Mouse (Mus musculus) MEL (cell line): Measurements from ENCODE around the gene Gpcpd1. TPM values are rescaled to one million over a fixed set of nuclear protein-coding genes. Genes with fewer than 3 reads are reported as not detected.

Source experiments
- DNase-seq: peaks from one replicate; pipeline ENCODE4 v3.0.0; 2011; ENCODE audit warnings: low read depth, low spot score
- H3K27ac ChIP-seq: 2 replicates; pipeline ENCODE4 v1.5.1; 2012; ENCODE audit warnings: low read depth, mild to moderate bottlenecking, control low read depth, low read length, moderate library complexity; ENCODE audit not compliant: control insufficient read depth
- H3K27me3 ChIP-seq, 2 experiments: fragments of 150-350 bp in 1 of 2; sonication (generic) in 1 of 2; 2 replicates each; pipeline ENCODE4 v1.6.1; 2012; ENCODE audit warnings: low read length in 2 of 2, mild to moderate bottlenecking in 2 of 2, improper control_type of control experiment in 1 of 2, moderate library complexity in 1 of 2; ENCODE audit not compliant: insufficient read depth in 2 of 2, control insufficient read depth in 1 of 2
- H3K36me3 ChIP-seq, 2 experiments: 2 replicates each; pipeline ENCODE4 v1.6.1; 2012 to 2014; ENCODE audit warnings: low read length in 2 of 2, improper control_type of control experiment in 1 of 2, inconsistent platforms in 1 of 2, mild to moderate bottlenecking in 1 of 2; ENCODE audit not compliant: insufficient read depth in 2 of 2, control insufficient read depth in 1 of 2
- H3K4me1 ChIP-seq, 2 experiments: fragments of 150-350 bp in 1 of 2; sonication (generic) in 1 of 2; 2 replicates each; pipeline ENCODE4 v1.6.1; 2012; ENCODE audit warnings: low read length in 2 of 2, improper control_type of control experiment in 1 of 2, mild to moderate bottlenecking in 1 of 2; ENCODE audit not compliant: insufficient read depth in 2 of 2, control insufficient read depth in 1 of 2
- H3K4me3 ChIP-seq, 2 experiments: fragments of 150-350 bp in 1 of 2; sonication (generic) in 1 of 2; 2 replicates each; pipeline ENCODE4 v1.5.1; 2012; ENCODE audit warnings: low read depth in 2 of 2, low read length in 2 of 2, mild to moderate bottlenecking in 2 of 2, moderate library complexity in 2 of 2, control low read depth in 1 of 2, improper control_type of control experiment in 1 of 2; ENCODE audit not compliant: control insufficient read depth in 1 of 2, insufficient read depth in 1 of 2
- H3K79me2 ChIP-seq: 2 replicates; pipeline ENCODE4 v1.6.1; 2012; ENCODE audit warnings: mild to moderate bottlenecking, low read length, moderate library complexity; ENCODE audit not compliant: control insufficient read depth, poor library complexity, insufficient read depth
- H3K9ac ChIP-seq: 2 replicates; pipeline ENCODE4 v1.6.1; 2012; ENCODE audit warnings: low read depth, mild to moderate bottlenecking, control low read depth, low read length, moderate library complexity; ENCODE audit not compliant: control insufficient read depth, poor library complexity, severe bottlenecking
- H3K9me3 ChIP-seq: fragments of 150-350 bp; sonication (generic); replicated peaks from 2 replicates; pipeline ENCODE4 v1.6.1; 2012; ENCODE audit warnings: mild to moderate bottlenecking, low read length, improper control_type of control experiment, moderate library complexity; ENCODE audit not compliant: insufficient read depth
- BHLHE40 ChIP-seq: IDR thresholded peaks from 2 replicates; pipeline ENCODE4 v1.6.1; 2012; ENCODE audit warnings: low read depth, mild to moderate bottlenecking, inconsistent platforms, low read length, improper control_type of control experiment, borderline replicate concordance
- CHD1 ChIP-seq: IDR thresholded peaks from 2 replicates; pipeline ENCODE4 v1.6.1; 2012; ENCODE audit warnings: low read depth, mild to moderate bottlenecking, inconsistent platforms, low read length, improper control_type of control experiment
- CHD2 ChIP-seq: IDR thresholded peaks from 2 replicates; pipeline ENCODE4 v1.6.1; 2011; ENCODE audit warnings: low read length, improper control_type of control experiment
- CTCF ChIP-seq, 3 experiments: IDR thresholded peaks in 2 of 3; conservative IDR thresholded peaks in 1 of 3; 2 replicates each; pipeline ENCODE4 v1.5.1; 2011 to 2012; ENCODE audit warnings: low read length in 3 of 3, low read depth in 2 of 3, mild to moderate bottlenecking in 2 of 3, improper control_type of control experiment in 1 of 3, inconsistent platforms in 1 of 3, mixed read lengths in 1 of 3, moderate library complexity in 1 of 3; ENCODE audit not compliant: control insufficient read depth in 1 of 3, insufficient read depth in 1 of 3, poor library complexity in 1 of 3, severe bottlenecking in 1 of 3
- E2F4 ChIP-seq: IDR thresholded peaks from 2 replicates; pipeline ENCODE4 v1.6.1; 2011; ENCODE audit warnings: low read depth, low read length, improper control_type of control experiment, borderline replicate concordance
- EP300 ChIP-seq, 2 experiments: IDR thresholded peaks; 2 replicates each; pipeline ENCODE4 v1.6.1; 2011; ENCODE audit warnings: improper control_type of control experiment in 2 of 2, low read length in 2 of 2, low read depth in 1 of 2, mild to moderate bottlenecking in 1 of 2
- ETS1 ChIP-seq: IDR thresholded peaks from 2 replicates; pipeline ENCODE4 v1.6.1; 2012; ENCODE audit warnings: low read depth, mild to moderate bottlenecking, inconsistent platforms, low read length, improper control_type of control experiment, moderate library complexity
- GABPA ChIP-seq: IDR thresholded peaks from 2 replicates; pipeline ENCODE4 v1.6.1; 2012; ENCODE audit warnings: low read depth, mild to moderate bottlenecking, inconsistent platforms, low read length, improper control_type of control experiment, moderate library complexity
- GATA1 ChIP-seq: IDR thresholded peaks from 2 replicates; pipeline ENCODE4 v1.6.1; 2011; ENCODE audit warnings: low read depth, low read length, improper control_type of control experiment
- HCFC1 ChIP-seq: IDR thresholded peaks from 2 replicates; pipeline ENCODE4 v1.6.1; 2012; ENCODE audit warnings: low read depth, mild to moderate bottlenecking, inconsistent platforms, low read length, improper control_type of control experiment, moderate library complexity
- JUND ChIP-seq: IDR thresholded peaks from 2 replicates; pipeline ENCODE4 v1.6.1; 2011; ENCODE audit warnings: low read depth, mild to moderate bottlenecking, improper control_type of control experiment, low read length
- KAT2A ChIP-seq: conservative IDR thresholded peaks from 2 replicates; pipeline ENCODE4 v1.6.1; 2012; ENCODE audit warnings: low read depth, low read length, improper control_type of control experiment, inconsistent platforms
- MAFK ChIP-seq: IDR thresholded peaks from 2 replicates; pipeline ENCODE4 v1.6.1; 2011; ENCODE audit warnings: low read depth, mild to moderate bottlenecking, low read length, improper control_type of control experiment, borderline replicate concordance
- MAX ChIP-seq: IDR thresholded peaks from 2 replicates; pipeline ENCODE4 v1.6.1; 2011; ENCODE audit warnings: low read length, improper control_type of control experiment
- MAZ ChIP-seq: IDR thresholded peaks from 2 replicates; pipeline ENCODE4 v1.6.1; 2012; ENCODE audit warnings: low read depth, mild to moderate bottlenecking, inconsistent platforms, low read length, improper control_type of control experiment
- MEF2A ChIP-seq: IDR thresholded peaks from 2 replicates; pipeline ENCODE4 v1.6.1; 2014; ENCODE audit warnings: low read depth, mild to moderate bottlenecking, inconsistent platforms, low read length, improper control_type of control experiment; ENCODE audit not compliant: poor library complexity, insufficient replicate concordance, severe bottlenecking; ENCODE audit errors: extremely low read depth
- MXI1 ChIP-seq: IDR thresholded peaks from 2 replicates; pipeline ENCODE4 v1.6.1; 2011; ENCODE audit warnings: mild to moderate bottlenecking, low read depth, low read length, improper control_type of control experiment
- MYC ChIP-seq: IDR thresholded peaks from 2 replicates; pipeline ENCODE4 v1.6.1; 2011; ENCODE audit warnings: low read depth, mild to moderate bottlenecking, low read length, improper control_type of control experiment, moderate library complexity
- NRF1 ChIP-seq: IDR thresholded peaks from 2 replicates; pipeline ENCODE4 v1.6.1; 2014; ENCODE audit warnings: low read depth, mild to moderate bottlenecking, inconsistent platforms, low read length, improper control_type of control experiment, moderate library complexity; ENCODE audit not compliant: poor library complexity, insufficient read depth, severe bottlenecking
- POLR2A ChIP-seq, 2 experiments: IDR thresholded peaks; 2 replicates each; pipeline ENCODE4 v1.6.1; 2011 to 2012; ENCODE audit warnings: low read length in 2 of 2, mild to moderate bottlenecking in 2 of 2, control low read depth in 1 of 2, improper control_type of control experiment in 1 of 2, low read depth in 1 of 2, moderate library complexity in 1 of 2; ENCODE audit not compliant: control insufficient read depth in 1 of 2, insufficient read depth in 1 of 2, poor library complexity in 1 of 2
- POLR2AphosphoS5 ChIP-seq: IDR thresholded peaks from 2 replicates; pipeline ENCODE4 v1.6.1; 2012; ENCODE audit warnings: low read depth, borderline replicate concordance, mild to moderate bottlenecking, inconsistent platforms, low read length, moderate library complexity, mixed read lengths
- RAD21 ChIP-seq: IDR thresholded peaks from 2 replicates; pipeline ENCODE4 v1.6.1; 2011; ENCODE audit warnings: mild to moderate bottlenecking, low read depth, low read length, improper control_type of control experiment
- SMC3 ChIP-seq: IDR thresholded peaks from 2 replicates; pipeline ENCODE4 v1.6.1; 2011; ENCODE audit warnings: low read depth, low read length, improper control_type of control experiment
- TAL1 ChIP-seq: IDR thresholded peaks from 2 replicates; pipeline ENCODE4 v1.6.1; 2012; ENCODE audit warnings: mild to moderate bottlenecking, inconsistent platforms, low read length, moderate library complexity, mixed read lengths
- TBP ChIP-seq: IDR thresholded peaks from 2 replicates; pipeline ENCODE4 v1.8.0; 2011; ENCODE audit warnings: low read depth, low read length, improper control_type of control experiment
- TCF12 ChIP-seq: IDR thresholded peaks from 2 replicates; pipeline ENCODE4 v1.6.1; 2014; ENCODE audit warnings: low read depth, mild to moderate bottlenecking, inconsistent platforms, low read length, improper control_type of control experiment, moderate library complexity
- USF1 ChIP-seq: IDR thresholded peaks from 2 replicates; pipeline ENCODE4 v1.6.1; 2014; ENCODE audit warnings: low read depth, mild to moderate bottlenecking, inconsistent platforms, low read length, improper control_type of control experiment, moderate library complexity
- USF2 ChIP-seq, 2 experiments: IDR thresholded peaks; 2 replicates each; pipeline ENCODE4 v1.6.1; 2011 to 2012; ENCODE audit warnings: improper control_type of control experiment in 2 of 2, low read length in 2 of 2, borderline replicate concordance in 1 of 2, inconsistent platforms in 1 of 2, low read depth in 1 of 2, mild to moderate bottlenecking in 1 of 2; ENCODE audit not compliant: insufficient read depth in 1 of 2
- ZC3H11A ChIP-seq: IDR thresholded peaks from 2 replicates; pipeline ENCODE4 v1.6.1; 2012; ENCODE audit warnings: low read depth, mild to moderate bottlenecking, inconsistent platforms, low read length, improper control_type of control experiment
- ZNF384 ChIP-seq: IDR thresholded peaks from 2 replicates; pipeline ENCODE4 v1.6.1; 2012; ENCODE audit warnings: low read depth, mild to moderate bottlenecking, inconsistent platforms, low read length, improper control_type of control experiment
- polyA plus RNA-seq, 2 experiments: library from polyadenylated mRNA; stranded (reverse) in 1 of 2; unstranded in 1 of 2; fragments of >175 nt in 1 of 2; fragments of >200 nt in 1 of 2; gene quantifications; 2 replicates each; pipeline versions ENCODE4 v1.2.1 to v1.2.4; 2012; ENCODE audit warnings: low replicate concordance in 2 of 2, low read depth in 1 of 2; ENCODE audit not compliant: insufficient read length in 2 of 2, insufficient read depth in 1 of 2, missing spikeins in 1 of 2
- total RNA-seq: library from RNA; depleted of rRNA; stranded (reverse); fragments of 300-350 nt; gene quantifications from 2 replicates; pipeline ENCODE4 v1.2.3, GENCODE M21; 2012

Gene Gpcpd1
- total and polyA plus RNA-seq, 3 experiments, result 2.9 to 4.5 TPM; not detected in 1

DNA sequence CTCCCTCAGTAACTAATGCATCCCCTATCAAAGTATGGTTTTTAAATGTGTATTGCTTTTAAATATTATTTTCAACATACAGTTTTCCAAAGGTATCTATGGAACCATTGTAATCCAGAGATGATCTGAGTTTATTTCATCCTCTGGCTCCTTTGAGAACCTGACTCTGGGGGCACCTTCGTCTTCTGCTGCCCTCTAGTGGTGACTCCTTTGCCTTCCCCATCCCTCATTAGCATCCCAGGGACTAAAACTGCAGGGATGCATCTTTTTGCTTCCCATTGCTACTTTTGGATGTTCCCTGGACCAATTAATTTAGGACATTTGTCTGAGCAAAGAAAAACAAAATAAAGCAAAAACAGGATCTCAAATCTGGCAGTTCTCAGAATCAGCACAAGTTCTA, 102.1 kb downstream of the Gpcpd1 start:
- no peak overlapping the region for H3K27ac ChIP-seq
- peaks cover 0 to 3% of the 10 kb centered on the region in 2 experiments; a peak in 1 of 4 replicates for H3K27me3 ChIP-seq
- H3K79me2 ChIP-seq, result no peaks in the 10 kb centered on the region
- DNase-seq, result peak; percentile 53
- no peak overlapping the region for H3K9ac ChIP-seq
- no peaks in the 10 kb centered on the region for H3K9me3 ChIP-seq
- no peak for TF ChIP-seq MXI1
- no peak for TF ChIP-seq EP300 (IDR thresholded peaks at IDR 0.05; ENCODE audit: low read depth in 1 of 2, low read length in 2 of 2)
- no peak for TF ChIP-seq ZNF384
- no peak for TF ChIP-seq GABPA
- no peak for TF ChIP-seq TCF12
- peak; percentile 54 for TF ChIP-seq ZC3H11A
- no peak for TF ChIP-seq E2F4
- TF ChIP-seq MAFK, result no peak
- TF ChIP-seq USF1, result no peak
- TF ChIP-seq RAD21, result peak; percentile 78
- peak; percentile 81 to 87 (median 83) for TF ChIP-seq CTCF (IDR thresholded peaks at IDR 0.05 in 2 of 3, conservative IDR thresholded peaks at IDR 0.05 in 1 of 3; ENCODE audit: control insufficient read depth in 1 of 3, insufficient read depth in 1 of 3, low read depth in 2 of 3, low read length in 3 of 3, poor library complexity in 1 of 3, severe bottlenecking in 1 of 3)
- TF ChIP-seq NRF1, result no peak
- peak; percentile 85 for TF ChIP-seq SMC3
- TF ChIP-seq MAZ, result peak; percentile 66; the same call in 1 of the 2 replicates
- no peak for TF ChIP-seq CHD1
- no peak for TF ChIP-seq CHD2
- TF ChIP-seq POLR2A (IDR thresholded peaks at IDR 0.05; ENCODE audit: control insufficient read depth in 1 of 2, insufficient read depth in 1 of 2, low read depth in 1 of 2, low read length in 2 of 2, poor library complexity in 1 of 2), result no peak
- no peaks in the 10 kb centered on the region; a peak in 2 of 4 replicates for H3K4me1 ChIP-seq
- H3K4me3 ChIP-seq, result no peak overlapping the region
- peaks cover 0 to 5% of the 10 kb centered on the region in 2 experiments; a peak in 1 of 4 replicates for H3K36me3 ChIP-seq

DNA sequence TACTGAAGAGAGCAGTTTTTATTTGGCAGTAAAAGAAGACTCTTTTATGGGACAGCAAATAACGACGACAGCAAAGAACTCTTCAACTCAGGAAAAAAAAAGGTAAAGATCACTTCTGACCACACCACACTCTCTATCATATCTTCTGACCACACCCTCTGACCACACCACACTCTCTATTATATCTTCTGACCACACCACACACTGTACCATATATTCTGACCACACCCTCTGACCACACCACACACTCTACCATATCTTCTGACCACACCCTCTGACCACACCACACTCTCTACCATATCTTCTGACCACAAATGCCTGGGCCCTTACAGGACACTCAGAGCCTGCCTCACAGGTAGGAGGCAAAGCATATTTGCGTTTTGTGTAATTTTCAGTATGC, 106.0 kb downstream of the Gpcpd1 start:
- DNase-seq, result peak; percentile 13
- Histone ChIP-seq H3K9me3 (no peaks in the 10 kb centered on the region), H3K4me1 (no peaks in the 10 kb centered on the region; a peak in 2 of 4 replicates), H3K27ac (no peak overlapping the region), H3K9ac (no peak overlapping the region), H3K4me3 (no peak overlapping the region), H3K27me3 (0 out of 4 replicates have a peak, but pooled peaks cover 0 to 2% of the 10 kb centered on the region in 2 experiments), H3K79me2 (no peaks in the 10 kb centered on the region), H3K36me3 (peaks cover 0 to 5% of the 10 kb centered on the region in 2 experiments; a peak in 1 of 4 replicates)
- no peak for TF ChIP-seq POLR2A (IDR thresholded peaks at IDR 0.05; ENCODE audit: control insufficient read depth in 1 of 2, insufficient read depth in 1 of 2, low read depth in 1 of 2, low read length in 2 of 2, poor library complexity in 1 of 2)
- TF ChIP-seq NRF1, result no peak
- no peak for TF ChIP-seq MXI1
- no peak for TF ChIP-seq JUND
- no peak for TF ChIP-seq RAD21
- TF ChIP-seq CHD1, result no peak
- peak; percentile 53 for TF ChIP-seq TAL1
- no peak for TF ChIP-seq BHLHE40
- TF ChIP-seq MAFK, result peak; percentile 17; the same call in 1 of the 2 replicates
- TF ChIP-seq TBP, result no peak
- TF ChIP-seq KAT2A, result no peak
- no peak for TF ChIP-seq MEF2A
- no peak for TF ChIP-seq ETS1
- 0 out of 2 replicates have a peak, but pooled peaks have one; percentile 31 for TF ChIP-seq ZNF384
- TF ChIP-seq MAX, result no peak
- no peak for TF ChIP-seq POLR2AphosphoS5
- TF ChIP-seq MYC, result no peak
- no peak for TF ChIP-seq HCFC1
- TF ChIP-seq USF2 (IDR thresholded peaks at IDR 0.05; ENCODE audit: borderline replicate concordance in 1 of 2, insufficient read depth in 1 of 2, low read depth in 1 of 2, low read length in 2 of 2), result no peak
- TF ChIP-seq EP300 (IDR thresholded peaks at IDR 0.05; ENCODE audit: low read depth in 1 of 2, low read length in 2 of 2), result peak in 1 of 2 experiments; percentile 68; a peak in 3 of 4 replicates
- no peak for TF ChIP-seq CHD2
- TF ChIP-seq GABPA, result no peak
- peak; percentile 52; the same call in 1 of the 2 replicates for TF ChIP-seq GATA1
